Mouse (Mus musculus) urinary bladder, postnatal 25 days (tissue): ENCODE results near the gene Fancd2.
A peak's percentile ranks its signal among the peaks of the same experiment; 100 is the strongest.

Source experiments
- DNase-seq: peaks from one replicate; pipeline ENCODE4 v3.0.0; 2022; ENCODE audit warnings: low spot score

Fancd2 gene

DNA sequence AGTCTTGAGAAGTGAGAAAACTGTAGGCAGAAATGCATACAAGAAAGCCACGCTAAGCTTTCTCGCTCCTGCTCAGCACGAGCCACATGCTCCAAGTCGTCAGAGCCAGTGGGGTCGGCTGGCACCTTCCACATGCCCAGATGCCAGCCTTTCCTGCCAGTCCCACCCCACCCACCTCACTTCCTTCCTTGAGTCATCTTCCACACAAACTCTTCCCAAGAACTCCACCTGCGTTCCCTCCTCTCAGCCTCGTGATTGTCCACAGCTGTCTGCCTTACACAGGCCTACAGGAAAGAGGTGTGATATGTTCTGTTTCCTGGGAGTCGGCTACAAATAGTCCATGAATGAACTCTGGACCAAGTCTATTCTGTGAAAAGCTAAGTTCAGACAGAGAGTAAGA, 8.1 kb upstream of the Fancd2 start:
- no peak for DNase-seq

GRCm38 (mm10) chr6:113531840-113532404, 440 bp downstream of the Fancd2 start:
- no peak for DNase-seq

GRCm38 (mm10) chr6:113534886-113535285, 3.4 kb downstream of the Fancd2 start:
- DNase-seq: peak; percentile 33

- no peak for DNase-seq
These were observed 10.1 kb downstream of the Fancd2 start for GRCm38 (mm10) chr6:113541610-113542009.

- DNase-seq: no peak
These were observed 12.5 kb downstream of the Fancd2 start for GRCm38 (mm10) chr6:113543906-113544481.

DNA sequence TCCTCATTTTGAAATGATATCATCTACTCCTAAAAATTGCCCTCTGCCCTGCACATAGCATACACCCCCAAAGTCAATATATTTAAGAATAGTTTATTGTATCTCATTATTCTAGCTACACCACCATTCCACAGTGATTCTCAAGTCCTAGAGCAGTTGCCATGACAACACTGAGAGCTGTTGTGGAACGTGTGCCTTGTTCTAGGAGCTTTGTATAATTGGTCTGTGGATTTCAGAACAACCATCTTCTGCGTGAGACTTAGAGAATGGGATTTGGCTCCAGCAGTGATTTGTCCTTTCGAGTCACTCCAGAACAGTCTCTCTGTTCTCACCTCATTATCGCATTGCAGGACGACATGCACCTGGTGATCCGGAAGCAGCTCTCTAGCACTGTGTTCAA, 28.3 kb downstream of the Fancd2 start:
- no peak for DNase-seq

DNA sequence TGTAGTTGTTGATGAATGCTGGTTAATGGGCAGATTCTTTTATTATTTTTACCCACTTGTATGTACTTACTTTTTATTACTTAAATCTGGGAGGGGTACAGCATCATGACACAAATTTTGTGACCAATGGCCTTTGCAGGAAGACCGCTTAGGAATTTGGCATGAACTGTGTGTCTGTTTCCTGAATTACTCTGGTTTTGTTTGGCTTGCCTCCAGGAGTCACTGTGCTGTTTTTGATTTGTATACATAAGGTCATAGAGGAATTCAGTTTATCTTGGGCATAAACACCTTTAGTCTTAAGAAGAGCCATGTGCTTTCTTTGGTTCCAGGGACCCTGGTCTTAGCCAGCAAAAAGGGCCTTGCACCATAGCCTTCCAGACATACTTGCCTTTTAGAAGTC, 33.1 kb downstream of the Fancd2 start:
- no peak for DNase-seq

DNA sequence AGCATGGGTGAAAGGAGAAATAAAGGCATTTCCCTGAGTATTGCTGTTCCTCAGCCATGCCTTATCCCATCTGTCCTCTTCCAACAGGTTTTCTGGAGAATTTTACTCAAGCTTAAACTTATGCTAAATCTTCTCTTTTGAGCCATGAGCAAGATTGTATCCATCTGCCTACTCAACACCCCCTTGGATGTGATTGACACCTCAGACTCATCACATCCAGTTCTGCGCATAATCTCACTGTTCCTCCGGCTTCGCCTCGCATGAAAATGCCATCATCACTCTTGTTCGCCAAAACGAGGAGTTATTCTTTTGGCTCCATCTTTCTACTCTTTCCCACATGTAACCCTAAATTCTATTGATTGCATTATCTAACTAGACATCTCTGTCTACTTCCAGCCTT, 44.6 kb downstream of the Fancd2 start:
- no peak for DNase-seq

DNA sequence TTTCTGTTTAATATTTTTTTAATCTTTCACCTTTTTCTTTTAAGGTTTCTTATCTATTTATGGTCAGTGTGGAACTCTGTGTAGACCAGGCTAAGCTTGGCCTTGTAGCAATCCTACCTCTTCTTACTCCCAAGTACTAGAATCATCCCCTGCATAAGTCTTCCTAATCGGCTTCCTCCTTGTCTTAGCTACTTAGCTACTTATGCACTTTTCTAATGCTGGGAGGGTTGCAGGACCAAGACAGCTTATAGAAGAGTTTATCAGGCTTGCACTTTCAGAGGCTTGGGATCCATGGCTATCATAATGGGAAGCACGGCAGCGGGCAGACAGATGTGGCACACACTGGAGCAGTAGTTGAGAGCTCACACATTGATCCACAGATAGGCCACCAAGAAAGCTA, 47.8 kb downstream of the Fancd2 start:
- DNase-seq: no peak

- DNase-seq: no peak
These were observed 51.5 kb downstream of the Fancd2 start for GRCm38 (mm10) chr6:113583023-113583422.

DNA sequence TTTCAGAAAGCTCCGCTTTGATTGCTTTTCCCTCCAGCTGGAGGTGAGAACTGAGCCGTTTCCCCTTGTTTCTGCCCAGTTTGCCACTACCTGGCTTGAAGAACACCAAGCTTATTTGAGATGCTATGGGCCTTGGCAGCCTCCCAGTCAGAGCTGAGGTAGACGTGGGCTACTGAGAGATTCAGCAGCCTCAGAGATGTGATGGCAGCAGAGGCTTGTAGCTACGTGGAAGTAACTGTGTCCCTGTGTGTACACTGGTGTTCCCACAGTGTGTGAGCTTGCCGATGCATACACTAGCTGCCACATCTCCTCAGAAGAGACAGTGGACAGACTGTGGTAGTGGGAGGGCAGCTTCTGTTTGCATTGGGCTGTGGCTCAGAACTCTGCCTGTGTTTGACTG, 53.6 kb downstream of the Fancd2 start:
- no peak for DNase-seq

DNA sequence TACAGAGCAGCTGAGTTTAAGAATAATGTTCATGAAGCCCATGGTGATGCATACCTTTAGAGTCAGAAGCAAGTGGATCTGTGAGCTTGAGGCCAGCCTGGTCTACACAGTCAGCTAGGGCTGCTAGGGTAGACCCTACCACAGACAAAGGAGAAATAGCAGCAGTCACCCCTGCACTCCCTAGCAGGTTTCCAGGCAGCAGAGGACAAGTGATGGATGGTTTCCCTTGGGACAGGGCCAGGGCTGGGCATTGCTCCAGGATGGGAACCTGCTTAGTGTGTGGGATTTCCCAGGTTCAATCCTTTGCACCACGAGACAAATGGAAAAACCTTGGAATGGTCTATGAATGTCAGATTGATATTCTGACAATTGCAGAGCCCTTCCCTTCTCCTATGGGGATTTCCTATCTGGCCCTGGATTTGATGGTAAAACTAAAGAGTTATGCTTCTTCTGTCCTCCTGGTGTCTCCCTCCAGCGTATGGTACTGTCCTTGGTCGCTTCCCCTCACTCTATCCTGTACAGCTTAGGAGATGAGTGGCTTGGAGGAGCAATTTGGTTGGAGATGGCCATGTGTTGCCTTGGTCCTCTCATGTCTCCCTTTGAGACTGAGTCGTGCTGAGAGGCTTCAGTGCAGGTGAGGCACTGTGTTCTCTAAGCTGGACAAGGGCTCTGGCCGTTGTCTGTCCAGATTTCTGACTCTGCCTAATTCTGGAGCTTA, 55.1 kb downstream of the Fancd2 start:
- DNase-seq: no peak

DNA sequence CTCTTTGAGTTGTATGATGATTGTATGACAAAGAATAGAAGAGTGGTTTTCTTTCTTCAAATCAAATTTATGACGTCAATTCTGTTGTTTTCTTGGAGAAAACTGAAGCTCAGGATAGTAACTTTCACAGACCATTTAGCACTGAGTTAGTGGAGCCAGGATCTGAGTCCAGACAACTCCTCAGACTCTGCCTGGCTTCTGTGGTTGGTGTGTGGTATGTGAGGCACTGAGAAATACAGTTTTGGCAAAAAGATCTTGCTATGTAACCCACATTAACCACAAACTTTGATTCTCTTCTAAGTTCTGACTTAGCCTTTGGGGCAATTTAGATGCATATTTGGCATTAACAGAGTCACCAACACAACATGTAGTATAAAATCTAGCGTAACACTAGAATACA, 61.2 kb downstream of the Fancd2 start:
- DNase-seq: no peak

GRCm38 (mm10) chr6:113597945-113598344, 66.5 kb downstream of the Fancd2 start:
- DNase-seq: no peak

- DNase-seq: no peak
These were observed 68.4 kb downstream of the Fancd2 start for GRCm38 (mm10) chr6:113599833-113600232.

DNA sequence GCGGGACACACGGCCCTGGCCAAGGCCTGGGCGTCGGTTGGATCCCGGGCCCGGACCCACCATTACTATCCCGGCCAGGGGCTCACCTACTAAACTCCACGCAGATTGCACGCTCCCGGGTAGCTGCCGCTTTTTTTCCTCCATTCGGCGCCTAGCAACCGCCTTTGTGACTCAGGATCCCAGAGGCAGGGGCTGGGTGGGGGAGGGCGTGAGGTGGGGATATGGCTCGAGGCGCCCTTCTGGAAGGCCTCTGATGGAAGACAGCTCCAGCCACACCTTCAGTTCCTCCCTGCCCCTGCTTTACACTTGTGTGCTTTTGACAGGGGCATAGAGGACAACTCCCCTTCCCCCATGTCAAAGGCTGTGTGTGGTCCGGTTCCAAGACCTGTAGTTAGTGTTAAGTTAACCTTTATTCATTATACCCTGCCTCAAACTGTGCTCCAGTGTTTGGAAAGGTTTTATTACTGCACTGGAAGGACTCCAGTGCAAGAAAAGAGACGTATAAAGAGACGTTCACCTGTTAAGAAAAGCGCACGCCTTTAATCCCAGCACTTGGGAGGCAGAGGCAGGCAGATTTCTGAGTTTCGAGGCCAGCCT, 69.2 kb downstream of the Fancd2 start, which contains the start of gene Fancd2os:
Gene Fancd2os (minus strand): TSS at position 173 of the 597 bp plus-strand sequence.
- DNase-seq: no peak

- no peak for DNase-seq
These were observed 71.3 kb downstream of the Fancd2 start for GRCm38 (mm10) chr6:113602821-113603220.

DNA sequence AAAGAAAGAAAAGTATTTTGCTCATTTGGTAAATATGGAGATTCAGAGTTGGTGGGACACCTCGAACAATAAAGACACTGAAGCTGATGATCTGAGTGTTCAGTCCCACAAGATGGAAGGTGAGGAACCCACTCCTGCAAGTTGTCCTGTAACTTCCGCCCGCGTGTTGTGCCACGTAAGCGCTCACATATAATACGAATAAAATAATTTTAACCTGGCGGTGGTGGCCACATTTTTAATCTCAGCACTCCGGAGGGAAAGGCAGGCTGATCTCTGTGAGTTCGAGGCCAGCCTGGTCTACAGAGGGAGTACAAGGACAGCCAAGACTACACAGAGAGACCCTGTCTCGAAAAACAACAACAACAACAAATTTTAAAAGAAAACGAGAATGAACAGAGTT, 72.5 kb downstream of the Fancd2 start:
- DNase-seq: no peak

DNA sequence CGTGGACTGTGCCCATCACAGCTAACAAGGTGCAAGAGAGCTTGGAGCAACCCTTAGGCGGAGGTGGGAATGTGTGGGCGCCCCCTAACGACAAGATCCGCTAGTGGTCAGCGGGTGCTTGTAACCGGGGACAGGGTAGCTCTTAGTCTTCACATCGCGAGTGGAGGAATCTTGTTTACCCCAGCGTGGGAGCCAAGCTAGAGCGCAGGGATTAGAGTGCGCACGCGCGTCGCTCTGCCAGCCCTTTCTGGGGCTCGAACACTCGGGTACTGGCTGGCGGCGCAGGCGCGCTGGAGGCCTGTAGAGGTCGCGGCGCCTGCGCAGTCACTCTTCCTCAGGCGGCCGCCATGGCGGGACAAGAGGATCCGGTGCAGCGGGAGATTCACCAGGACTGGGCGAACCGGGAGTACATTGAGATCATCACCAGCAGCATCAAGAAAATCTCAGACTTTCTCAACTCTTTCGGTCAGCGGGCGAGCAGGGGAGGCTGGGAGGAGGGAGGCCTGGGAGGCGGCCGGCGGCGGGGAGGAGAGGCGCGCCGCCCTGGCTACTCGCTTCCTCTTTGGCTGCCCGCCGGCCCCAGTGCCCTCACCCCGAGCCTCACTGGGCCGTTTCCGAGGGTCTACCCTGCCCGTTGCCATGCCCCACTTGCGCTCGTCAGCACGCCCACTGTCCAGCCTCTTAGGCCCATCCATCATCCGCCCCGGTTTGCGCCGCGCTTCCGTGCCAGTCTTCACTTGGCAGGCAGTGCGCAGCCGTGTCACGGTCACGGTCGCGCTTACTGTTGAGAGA, 73.1 kb downstream of the Fancd2 start, which contains the start of gene Brk1:
Gene Brk1 (plus strand): TSS at position 341 of the 792 bp plus-strand sequence.
- peak; percentile 84 for DNase-seq

DNA sequence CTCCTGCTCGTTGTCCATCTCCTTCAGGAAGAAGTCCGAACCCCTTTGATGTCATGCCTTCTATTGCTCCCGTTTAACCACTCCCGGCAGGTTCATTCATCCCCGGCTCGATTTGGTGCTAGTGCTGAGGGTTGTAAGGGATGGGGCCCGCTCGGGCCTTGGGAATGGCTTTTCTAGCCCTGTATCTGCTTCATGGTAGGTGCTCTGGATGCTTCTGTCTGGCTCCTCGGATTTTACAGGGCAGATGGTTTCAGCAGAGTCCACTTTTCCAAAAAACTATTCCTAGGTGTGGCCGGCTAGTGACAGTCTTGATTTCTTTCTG, 73.7 kb downstream of the Fancd2 start:
- no peak for DNase-seq

- DNase-seq: no peak
These were observed 77.4 kb downstream of the Fancd2 start for GRCm38 (mm10) chr6:113608871-113609270.

GRCm38 (mm10) chr6:113609293-113609692, 77.8 kb downstream of the Fancd2 start:
- no peak for DNase-seq
